Mouse (Mus musculus): ENCODE data around the gene Sap25.

GRCm38 (mm10) chr5:137652474-137652873 is 11.3 kb downstream of the Sap25 start:
- peak; percentile 85 for TF ChIP-seq CTCF (IDR thresholded peaks at IDR 0.05; ENCODE audit: low read depth)
- no peak for TF ChIP-seq EP300 (IDR thresholded peaks at IDR 0.05; ENCODE audit: low read depth)

Data from liver, embryonic 14.5 days (tissue).